In the genomic region with DNA sequence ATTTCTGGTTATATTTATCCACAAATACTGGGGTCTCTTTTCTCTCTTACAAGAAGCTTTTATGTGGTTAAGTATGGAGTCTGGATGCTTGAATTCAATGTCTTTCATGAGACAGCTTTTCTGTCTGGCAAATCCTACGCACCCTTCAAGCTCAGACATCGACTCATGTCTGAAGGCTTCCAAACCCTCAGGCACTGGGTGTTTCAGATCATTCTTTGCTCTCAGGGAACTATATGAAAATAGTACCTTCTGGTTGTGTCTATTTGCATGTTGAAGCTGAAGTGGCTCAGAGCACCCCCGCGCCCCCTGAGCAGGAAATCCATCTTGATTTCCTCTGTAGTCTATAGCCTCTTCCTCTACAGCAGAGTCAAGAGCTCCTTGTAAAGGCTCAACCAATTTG, we compare ENCODE assay signal across 28 mouse cellular contexts. TPM values are rescaled to one million over a fixed set of nuclear protein-coding genes. Genes with fewer than 3 reads are reported as not detected.
DNase-seq lines count a peak whose midpoint lies in the region; ATAC-seq and TF ChIP-seq lines count a peak whose summit lies in the region.
"Had no signal": no experiment of that assay in that cellular context is flagged by ENCODE, and none has a peak within 500 bp of the region (broad histone marks: within the 10 kb centered on the region; RNA-seq: fewer than 3 reads in every experiment).

No protein-coding gene starts in this region.

- peak; percentile 34 for DNase-seq in embryonic facial prominence, embryonic 14.5 days (ENCODE audit: low spot score)
- no peak for DNase-seq in embryonic facial prominence, embryonic 10.5 days (ENCODE audit: low spot score)
- DNase-seq in 3T3-L1 (ENCODE audit: low read depth, low spot score) = peak; percentile 87
- peak; percentile 78 for DNase-seq in Muller cell, postnatal 12 days (ENCODE audit: inconsistent ontology term)
- no peak for DNase-seq in midbrain, postnatal 0 days (ENCODE audit: low spot score)
- DNase-seq: adrenal gland, postnatal 10 days; adrenal gland, postnatal 36 days; cerebellum, adult 11 months; cerebellum, adult 8-10 months; cerebellum, postnatal 10 days; cerebellum, postnatal 36 days; embryo, embryonic 11 days; gastrocnemius, adult 2 months; gastrocnemius, postnatal 14 days; kidney, adult 2 months had no signal

- ATAC-seq in embryonic facial prominence, embryonic 14.5 days (ENCODE audit: low read depth) = no peak
- no peak for ATAC-seq in megakaryocyte-erythroid progenitor cell, adult 5-6 weeks (replicated peaks; ENCODE audit: low FRiP score, low TSS enrichment, poor library complexity, severe bottlenecking)
- no peak for ATAC-seq in forebrain, embryonic 13.5 days
- ATAC-seq in midbrain, postnatal 0 days (ENCODE audit: low FRiP score) = no peak
- ATAC-seq: CD4-positive, CD25-positive, alpha-beta regulatory T cell, adult 4 months; forebrain, embryonic 15.5 days; intestine, postnatal 0 days had no signal

- no peaks in the 10 kb centered on the region for H3K9me3 ChIP-seq in embryonic facial prominence, embryonic 14.5 days (ENCODE audit: control insufficient read depth, low read length)
- 0 out of 2 replicates have a peak, but pooled peaks cover 4% of the 10 kb centered on the region for H3K9me3 ChIP-seq in embryonic facial prominence, embryonic 10.5 days
- H3K9me3 ChIP-seq in forebrain, embryonic 13.5 days (replicated peaks) = 0 out of 2 replicates have a peak, but pooled peaks cover 4% of the 10 kb centered on the region
- no peaks in the 10 kb centered on the region for H3K9me3 ChIP-seq in midbrain, postnatal 0 days (ENCODE audit: low read length)
- H3K9me3 ChIP-seq: embryonic facial prominence, embryonic 15.5 days; forebrain, embryonic 15.5 days; hindbrain, embryonic 12.5 days; hindbrain, embryonic 15.5 days had no signal

- 65% methylated on average over 4 of the region's 4 CpGs for WGBS in embryonic facial prominence, embryonic 14.5 days
- 85% methylated on average over 4 of the region's 4 CpGs for WGBS in embryonic facial prominence, embryonic 10.5 days
- 91% methylated on average over 4 of the region's 4 CpGs for WGBS in forebrain, embryonic 13.5 days
- WGBS in midbrain, postnatal 0 days = 89% methylated on average over 4 of the region's 4 CpGs

- H3K27me3 ChIP-seq in embryonic facial prominence, embryonic 14.5 days (replicated peaks; ENCODE audit: control insufficient read depth, insufficient read depth, low read length) = no peaks in the 10 kb centered on the region
- no peaks in the 10 kb centered on the region for H3K27me3 ChIP-seq in embryonic facial prominence, embryonic 10.5 days (replicated peaks; ENCODE audit: low read depth, poor library complexity, severe bottlenecking)
- no peaks in the 10 kb centered on the region for H3K27me3 ChIP-seq in forebrain, embryonic 13.5 days
- no peaks in the 10 kb centered on the region for H3K27me3 ChIP-seq in midbrain, postnatal 0 days (ENCODE audit: insufficient read depth, low read length)
- H3K27me3 ChIP-seq: embryonic facial prominence, embryonic 15.5 days; forebrain, embryonic 15.5 days; hindbrain, embryonic 12.5 days; hindbrain, embryonic 15.5 days had no signal

- no peak overlapping the region for H3K9ac ChIP-seq in embryonic facial prominence, embryonic 14.5 days (ENCODE audit: low read depth, low read length)
- no peak overlapping the region for H3K9ac ChIP-seq in forebrain, embryonic 13.5 days
- H3K9ac ChIP-seq in midbrain, postnatal 0 days (replicated peaks; ENCODE audit: low read length, poor library complexity, severe bottlenecking) = no peak overlapping the region
- H3K9ac ChIP-seq: embryonic facial prominence, embryonic 15.5 days; forebrain, embryonic 15.5 days; hindbrain, embryonic 12.5 days; hindbrain, embryonic 15.5 days had no signal

- no peak overlapping the region for H3K4me3 ChIP-seq in embryonic facial prominence, embryonic 14.5 days (ENCODE audit: low read depth, low read length)
- no peak overlapping the region for H3K4me3 ChIP-seq in embryonic facial prominence, embryonic 10.5 days
- H3K4me3 ChIP-seq in embryonic fibroblast, embryonic 13.5 days (ENCODE audit: insufficient read depth, low read length) = no peak overlapping the region
- no peak overlapping the region for H3K4me3 ChIP-seq in forebrain, embryonic 13.5 days
- H3K4me3 ChIP-seq in midbrain, postnatal 0 days (ENCODE audit: low read depth, low read length) = no peak overlapping the region
- H3K4me3 ChIP-seq: embryonic facial prominence, embryonic 15.5 days; erythroblast, embryonic 14.5 days; forebrain, embryonic 10.5 days; forebrain, embryonic 15.5 days; gastrocnemius, adult 2 months; hindbrain, embryonic 12.5 days; hindbrain, embryonic 15.5 days had no signal

- no peak for TF ChIP-seq CTCF in embryonic fibroblast, embryonic 13.5 days (IDR thresholded peaks at IDR 0.05; ENCODE audit: borderline replicate concordance, insufficient read depth, low read length)
- TF ChIP-seq CTCF in midbrain, postnatal 0 days (IDR thresholded peaks at IDR 0.05) = no peak

- peaks cover 22% of the 10 kb centered on the region for H3K4me1 ChIP-seq in embryonic facial prominence, embryonic 14.5 days (ENCODE audit: control insufficient read depth, insufficient read depth, low read length)
- peaks cover 35% of the 10 kb centered on the region for H3K4me1 ChIP-seq in embryonic facial prominence, embryonic 10.5 days
- peaks cover 6% of the 10 kb centered on the region for H3K4me1 ChIP-seq in embryonic fibroblast, embryonic 13.5 days (ENCODE audit: control insufficient read depth, insufficient read depth, low read length)
- no peaks in the 10 kb centered on the region for H3K4me1 ChIP-seq in forebrain, embryonic 13.5 days
- H3K4me1 ChIP-seq in midbrain, postnatal 0 days (ENCODE audit: insufficient read depth, low read length) = no peaks in the 10 kb centered on the region
- H3K4me1 ChIP-seq: forebrain, embryonic 15.5 days; hindbrain, embryonic 12.5 days; hindbrain, embryonic 15.5 days had no signal

- H3K36me3 ChIP-seq in embryonic facial prominence, embryonic 14.5 days (ENCODE audit: control insufficient read depth, insufficient read depth, low read length) = no peaks in the 10 kb centered on the region
- H3K36me3 ChIP-seq in embryonic facial prominence, embryonic 10.5 days (replicated peaks) = no peaks in the 10 kb centered on the region
- no peaks in the 10 kb centered on the region for H3K36me3 ChIP-seq in forebrain, embryonic 13.5 days (ENCODE audit: poor library complexity, severe bottlenecking)
- no peaks in the 10 kb centered on the region for H3K36me3 ChIP-seq in midbrain, postnatal 0 days (ENCODE audit: insufficient read depth, low read length)
- H3K36me3 ChIP-seq: embryonic facial prominence, embryonic 15.5 days; forebrain, embryonic 10.5 days; forebrain, embryonic 15.5 days; hindbrain, embryonic 12.5 days; hindbrain, embryonic 15.5 days had no signal

- no peak for TF ChIP-seq POLR2A in embryonic fibroblast, embryonic 13.5 days (IDR thresholded peaks at IDR 0.05; ENCODE audit: low read depth, low read length)

- no peak overlapping the region for H3K27ac ChIP-seq in embryonic facial prominence, embryonic 14.5 days (replicated peaks; ENCODE audit: low read depth, low read length)
- H3K27ac ChIP-seq in embryonic facial prominence, embryonic 10.5 days (replicated peaks) = no peak overlapping the region
- peak overlapping the region; percentile 98 for H3K27ac ChIP-seq in embryonic fibroblast, embryonic 13.5 days (ENCODE audit: insufficient read depth, low read length)
- H3K27ac ChIP-seq in forebrain, embryonic 13.5 days = no peak overlapping the region
- no peak overlapping the region for H3K27ac ChIP-seq in midbrain, postnatal 0 days (ENCODE audit: low read depth, low read length)
- H3K27ac ChIP-seq: embryonic facial prominence, embryonic 15.5 days; forebrain, embryonic 10.5 days; forebrain, embryonic 15.5 days; gastrocnemius, adult 2 months; hindbrain, embryonic 12.5 days; hindbrain, embryonic 15.5 days had no signal

- no peak overlapping the region for H3K4me2 ChIP-seq in embryonic facial prominence, embryonic 14.5 days (ENCODE audit: low read depth, low read length)
- no peak overlapping the region for H3K4me2 ChIP-seq in forebrain, embryonic 13.5 days
- H3K4me2 ChIP-seq in midbrain, postnatal 0 days (ENCODE audit: low read depth, low read length, poor library complexity, severe bottlenecking) = no peak overlapping the region
- H3K4me2 ChIP-seq: embryonic facial prominence, embryonic 15.5 days; forebrain, embryonic 15.5 days; heart, embryonic 11.5 days; hindbrain, embryonic 12.5 days; hindbrain, embryonic 15.5 days had no signal

RNA-seq across cellular contexts. Expression of a gene that starts 3.2 kb away (rescaled TPM):
- polyA plus RNA-seq in embryonic facial prominence, embryonic 14.5 days (2014; fragmentation: Nextera tagmentation; extraction: Ambion mirVana) = 78.6 and 82.6 TPM in 2 replicates
- 33.1 and 33.4 TPM in 2 replicates for polyA plus RNA-seq in embryonic facial prominence, embryonic 10.5 days (2016; fragmentation: Nextera tagmentation; extraction: Ambion mirVana)
- polyA plus RNA-seq in embryonic fibroblast, embryonic 13.5 days (2011; ENCODE audit: insufficient read length, low read depth, missing spikeins) = 494 and 721 TPM in 2 replicates
- not detected in 2 replicates for total RNA-seq in megakaryocyte-erythroid progenitor cell, adult 5-6 weeks (2014; fragmentation: Nextera tagmentation)
- not detected in 2 replicates for total RNA-seq in megakaryocyte-erythroid progenitor cell, adult 5-6 weeks (2017)
- polyA plus RNA-seq in forebrain, embryonic 13.5 days (2015; fragmentation: Nextera tagmentation; extraction: Ambion mirVana) = 13.0 and 13.8 TPM in 2 replicates
- 6.8 and 10.1 TPM in 2 replicates for total RNA-seq in midbrain, postnatal 0 days (2014; rRNA removed)
- 10.2 and 10.6 TPM in 2 replicates for polyA plus RNA-seq in midbrain, postnatal 0 days (2015; fragmentation: Nextera tagmentation; extraction: Ambion mirVana)
- total RNA-seq: hematopoietic stem cell, adult 5-6 weeks had no signal
- polyA plus RNA-seq: CD4-positive, CD25-positive, alpha-beta regulatory T cell, adult 4 months; erythroblast, embryonic 14.5 days had no signal

Comparison
In these comparisons a context has a peak if more than half of its experiments do, and no peak if none do; other contexts are left out.
1. DNase-seq: peak in embryonic facial prominence, embryonic 14.5 days (single experiment), 3T3-L1 (single experiment) and Muller cell, postnatal 12 days (single experiment); none in embryonic facial prominence, embryonic 10.5 days (single experiment) and midbrain, postnatal 0 days (single experiment).